In the genomic region with DNA sequence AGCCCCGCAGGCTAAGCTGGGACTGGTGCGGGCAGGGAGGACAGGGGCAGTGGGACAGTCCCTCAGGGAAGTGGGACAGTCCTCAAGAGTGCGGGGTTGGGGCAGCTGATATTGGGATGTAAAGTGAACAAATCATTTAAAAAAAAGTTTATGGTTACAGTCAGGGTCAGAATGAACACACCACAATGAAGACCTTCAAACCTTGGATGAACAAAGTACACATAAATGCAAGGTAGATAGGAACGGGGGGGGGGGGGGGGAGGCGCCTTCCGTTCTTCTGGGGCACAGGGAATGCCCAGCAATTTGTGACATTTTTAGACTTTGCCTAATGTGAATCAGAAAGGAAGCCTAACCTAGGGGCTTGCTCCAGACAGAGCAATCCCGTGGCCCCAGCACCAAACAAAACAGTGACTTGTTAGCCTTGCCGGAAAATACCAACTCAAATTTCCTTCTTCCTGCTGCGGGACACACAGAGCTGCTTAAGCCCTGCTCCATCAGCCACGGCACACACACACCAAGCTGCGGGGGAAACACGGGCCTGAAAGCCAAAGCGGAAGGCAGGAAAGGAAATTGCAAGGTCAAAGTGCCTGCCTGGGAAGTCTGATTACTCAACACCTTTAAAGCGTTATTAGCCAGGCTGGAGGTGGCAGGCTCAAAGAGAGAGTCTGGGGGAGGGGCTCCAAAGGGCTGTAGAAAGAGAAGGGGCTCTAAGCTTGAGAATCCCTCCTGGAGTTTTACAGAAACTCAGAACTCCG, we compare ENCODE assay signal across 8 mouse cellular contexts.
DNase-seq lines count a peak whose midpoint lies in the region; TF ChIP-seq lines count a peak whose summit lies in the region.

No protein-coding gene starts in this region.

- H3K27ac ChIP-seq in limb, embryonic 10.5 days, result peak overlapping the region; percentile 86

- DNase-seq in embryo, embryonic 11.5 days (ENCODE audit: low read depth, low spot score), result peak; percentile 50
- peak; percentile 54 to 63 for DNase-seq in heart, postnatal 10 days
- peak; percentile 82 for DNase-seq in limb, embryonic 10.5 days (ENCODE audit: low spot score)
- DNase-seq in mesoderm, embryonic 11.5 days (ENCODE audit: low read depth, low spot score), result peak; percentile 59
- peak; percentile 19 for DNase-seq in thymus, postnatal 25 days
- DNase-seq in left cerebral cortex, postnatal 36 days (ENCODE audit: low spot score in 2 of 2), result no peak
- DNase-seq in cerebellum, adult 11 months, result no peak

- no peaks in the 10 kb centered on the region for H3K9me3 ChIP-seq in E14TG2a.4 (ENCODE audit: low read length)
- no peaks in the 10 kb centered on the region for H3K9me3 ChIP-seq in limb, embryonic 10.5 days (replicated peaks)

- TF ChIP-seq CTCF in E14TG2a.4 (conservative IDR thresholded peaks at IDR 0.05; ENCODE audit: low read length), result no peak

- H3K36me3 ChIP-seq in E14TG2a.4 (ENCODE audit: insufficient read depth, low read length), result no peaks in the 10 kb centered on the region
- no peaks in the 10 kb centered on the region for H3K36me3 ChIP-seq in limb, embryonic 10.5 days

- H3K4me1 ChIP-seq in E14TG2a.4 (replicated peaks; ENCODE audit: low read depth, low read length), result peaks cover 44% of the 10 kb centered on the region
- peaks cover 66% of the 10 kb centered on the region for H3K4me1 ChIP-seq in limb, embryonic 10.5 days

- H3K27me3 ChIP-seq in E14TG2a.4 (ENCODE audit: insufficient read depth, low read length), result peaks cover 17% of the 10 kb centered on the region
- peaks cover 4% of the 10 kb centered on the region; the same call in 1 of the 2 replicates for H3K27me3 ChIP-seq in limb, embryonic 10.5 days (ENCODE audit: low read depth, poor library complexity, severe bottlenecking)

- intact Hi-C loops in heart, postnatal 10 days (cut with DNase I), result loop anchor here (5.0 kb wide), 1 partner anchor 313 kb away; no protein-coding TSS in a partner anchor
- intact Hi-C loops in left cerebral cortex, postnatal 36 days (cut with DNase I), result no loop called here

- peak overlapping the region; percentile 43; the same call in 1 of the 2 replicates for H3K4me3 ChIP-seq in E14TG2a.4 (replicated peaks; ENCODE audit: low read length)
- H3K4me3 ChIP-seq in limb, embryonic 10.5 days, result peak overlapping the region; percentile 27

- WGBS in limb, embryonic 10.5 days, result 16% methylated on average over 15 of the region's 15 CpGs

Comparison
In these comparisons a context has a peak if more than half of its experiments do, and no peak if none do; other contexts are left out.
1. DNase-seq: peak in embryo, embryonic 11.5 days (single experiment), heart, postnatal 10 days (2 of 2), limb, embryonic 10.5 days (single experiment), mesoderm, embryonic 11.5 days (single experiment) and thymus, postnatal 25 days (single experiment); none in left cerebral cortex, postnatal 36 days (0 of 2) and cerebellum, adult 11 months (single experiment).